Mouse (Mus musculus) left cerebral cortex, postnatal 14 days (tissue): ENCODE data around the gene Sh3d21. TPM values are rescaled to one million over a fixed set of nuclear protein-coding genes. Genes with fewer than 3 reads are reported as not detected.

Experiments used
- DNase-seq, 2 experiments: peaks; one replicate each; pipeline ENCODE4 v3.0.0; 2021 to 2022; ENCODE audit warnings: low spot score in 2 of 2, mixed read lengths in 1 of 2
- intact Hi-C: fragments of 180-260 bp; cut with DNase I; formaldehyde crosslinking; loops from one replicate; pipeline ENCODE4 v1.15.1; 2025
- total RNA-seq, 2 experiments: library from RNA; stranded (reverse); gene quantifications; 2 replicates each; pipeline ENCODE4 v1.2.3; 2021

The Sh3d21 gene
- total RNA-seq, 2 experiments from 2014 or later: 0.79 to 1.0 TPM

GRCm38 (mm10) chr4:126115871-126116521 is 47.3 kb downstream of the Sh3d21 start:
- DNase-seq: no peak
- intact Hi-C loops: no loop called here

GRCm38 (mm10) chr4:126115411-126115810 is 47.9 kb downstream of the Sh3d21 start:
- DNase-seq: no peak
- intact Hi-C loops: no loop called here

- DNase-seq: no peak
- intact Hi-C loops: no loop called here
Observed at GRCm38 (mm10) chr4:126113943-126114342, 49.3 kb downstream of the Sh3d21 start.

- intact Hi-C loops: no loop called here
- DNase-seq: no peak
Observed at GRCm38 (mm10) chr4:126113243-126113642, 50.0 kb downstream of the Sh3d21 start.

GRCm38 (mm10) chr4:126111153-126111549 is 52.1 kb downstream of the Sh3d21 start:
- intact Hi-C loops: loop anchor here (2.0 kb wide), 1 partner anchor 24 kb away; no protein-coding TSS in a partner anchor

GRCm38 (mm10) chr4:126110374-126111152 is 52.7 kb downstream of the Sh3d21 start:
- intact Hi-C loops: loop anchor here (2.0 kb wide), 1 partner anchor 24 kb away; no protein-coding TSS in a partner anchor
- peak; percentile 72 to 74 for DNase-seq

More at GRCm38 (mm10) chr4:126111153-126111549, 52.1 kb downstream of the Sh3d21 start:
- no peak for DNase-seq

GRCm38 (mm10) chr4:126109613-126110373 is 53.5 kb downstream of the Sh3d21 start:
- no peak for DNase-seq
- intact Hi-C loops: loop anchor here (2.0 kb wide), 1 partner anchor 23 kb away; no protein-coding TSS in a partner anchor

- no peak for DNase-seq
- intact Hi-C loops: no loop called here
Observed at GRCm38 (mm10) chr4:126108061-126108740, 55.1 kb downstream of the Sh3d21 start.

GRCm38 (mm10) chr4:126105131-126105783 is 58.0 kb downstream of the Sh3d21 start:
- intact Hi-C loops: no loop called here
- DNase-seq: no peak

GRCm38 (mm10) chr4:126104261-126105075 is 58.8 kb downstream of the Sh3d21 start:
- intact Hi-C loops: no loop called here
- DNase-seq: peak in 1 of 2 experiments; percentile 33

- peak; percentile 96 to 98 for DNase-seq
- intact Hi-C loops: no loop called here
Observed at GRCm38 (mm10) chr4:126103590-126104068, 59.7 kb downstream of the Sh3d21 start, which contains the start of gene Stk40. Stk40 (plus strand) TSS chr4:126103957.

- peak; percentile 84 to 90 for DNase-seq
- intact Hi-C loops: no loop called here
Observed at GRCm38 (mm10) chr4:126103057-126103581, 60.2 kb downstream of the Sh3d21 start.

GRCm38 (mm10) chr4:126102061-126102841 is 61.0 kb downstream of the Sh3d21 start:
- intact Hi-C loops: no loop called here
- peak in 1 of 2 experiments; percentile 22 for DNase-seq

GRCm38 (mm10) chr4:126100764-126101163 is 62.5 kb downstream of the Sh3d21 start:
- no peak for DNase-seq
- intact Hi-C loops: no loop called here
